Mouse (Mus musculus): Measurements from ENCODE around the gene Tmem108. TPM values are rescaled to one million over a fixed set of nuclear protein-coding genes. Genes with fewer than 3 reads are reported as not detected.

Gene Tmem108
- total and polyA plus RNA-seq, 3 experiments = 4.6 to 9.1 (median 4.7) TPM

DNA sequence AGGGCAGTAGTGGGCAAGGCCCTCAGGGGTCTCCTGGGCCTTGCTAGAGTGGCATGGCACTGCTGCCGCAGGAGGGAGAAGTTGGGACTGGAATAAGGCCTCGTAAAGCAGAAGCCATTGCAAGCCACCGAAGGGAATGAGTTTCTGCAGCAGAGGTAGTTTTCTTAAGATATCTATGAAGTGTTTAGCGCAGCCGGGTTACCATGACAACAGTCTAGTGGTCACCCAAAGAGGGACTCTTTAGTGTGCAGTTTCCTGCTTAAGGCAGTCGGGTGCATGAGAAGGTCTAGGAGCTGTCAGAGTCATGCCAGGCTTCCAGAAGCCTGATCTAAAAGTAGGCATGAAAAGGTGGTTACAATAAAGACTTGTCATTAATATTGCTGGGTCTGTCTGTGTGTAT, 95.8 kb downstream of the Tmem108 start:
- no peaks in the 10 kb centered on the region for H3K36me3 ChIP-seq (ENCODE audit: control insufficient read depth, insufficient read depth, low read length)
- TF ChIP-seq POLR2A (IDR thresholded peaks at IDR 0.05; ENCODE audit: insufficient read depth, low read depth, low read length) = no peak
- no peak for TF ChIP-seq EP300 (IDR thresholded peaks at IDR 0.05; ENCODE audit: insufficient read depth, low read depth, low read length)
- TF ChIP-seq CTCF (IDR thresholded peaks at IDR 0.05) = no peak
- WGBS = 50% methylated on average over 6 of the region's 6 CpGs
- intact Hi-C loops (cut with DNase I) = no loop called here
- no peak overlapping the region for H3K4me3 ChIP-seq
- H3K79me2 ChIP-seq (replicated peaks; ENCODE audit: control insufficient read depth, insufficient read depth, low read length) = no peaks in the 10 kb centered on the region
- H3K27me3 ChIP-seq (ENCODE audit: control insufficient read depth, insufficient read depth, low read length) = no peaks in the 10 kb centered on the region
- H3K9ac ChIP-seq (ENCODE audit: low read depth, low read length) = no peak overlapping the region
- H3K27ac ChIP-seq = no peak overlapping the region
- DNase-seq = no peak
- H3K4me1 ChIP-seq (ENCODE audit: control insufficient read depth, insufficient read depth, low read length) = no peaks in the 10 kb centered on the region

DNA sequence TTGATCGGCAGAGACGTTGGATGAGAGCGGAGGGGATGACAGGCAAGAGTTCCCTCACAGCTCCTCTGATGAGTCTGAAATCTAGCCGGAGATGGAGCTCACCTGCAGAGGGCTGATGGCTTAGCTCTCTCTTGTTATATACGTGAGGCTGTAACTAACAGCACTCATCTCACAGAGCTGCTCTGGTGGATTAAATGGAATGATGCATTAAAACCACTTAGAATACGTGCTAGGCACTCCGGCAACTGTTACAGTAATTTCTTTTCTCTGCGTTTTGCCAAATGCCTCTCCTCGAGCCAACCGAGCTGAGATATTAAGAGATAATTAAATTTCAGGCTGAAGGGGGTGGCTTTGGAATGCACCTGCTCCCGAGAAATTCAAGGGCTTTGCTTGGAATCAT, 97.5 kb downstream of the Tmem108 start:
- no peak overlapping the region for H3K4me3 ChIP-seq
- DNase-seq = no peak
- WGBS = 86% methylated on average over 11 of the region's 11 CpGs

DNA sequence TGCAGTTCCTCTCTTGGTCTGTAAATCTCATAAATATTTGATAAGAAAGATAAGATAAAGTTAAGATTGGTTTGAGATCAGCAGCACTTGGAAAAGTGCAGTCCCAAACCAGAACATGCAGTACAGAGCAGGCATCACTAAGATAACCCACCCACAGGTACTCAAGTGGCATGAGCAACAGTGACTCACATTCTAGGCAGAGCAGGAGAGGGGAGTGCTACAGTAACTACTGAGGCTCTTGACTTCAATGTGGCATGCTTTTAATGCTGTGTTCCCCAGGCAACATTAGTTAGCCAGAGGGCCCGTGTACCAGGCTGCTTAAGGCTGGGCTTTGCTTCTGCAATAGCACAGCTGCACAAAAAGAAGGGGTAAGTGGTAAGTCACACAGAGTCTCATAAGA, 99.8 kb downstream of the Tmem108 start:
- no peak overlapping the region for H3K4me3 ChIP-seq
- WGBS = 92% methylated on average over 1 of the region's 1 CpGs
- no peaks in the 10 kb centered on the region for H3K27me3 ChIP-seq (ENCODE audit: control insufficient read depth, insufficient read depth, low read length)
- DNase-seq = no peak
- H3K9ac ChIP-seq (ENCODE audit: low read depth, low read length) = no peak overlapping the region
- H3K36me3 ChIP-seq (ENCODE audit: control insufficient read depth, insufficient read depth, low read length) = no peaks in the 10 kb centered on the region
- no peaks in the 10 kb centered on the region for H3K79me2 ChIP-seq (replicated peaks; ENCODE audit: control insufficient read depth, insufficient read depth, low read length)
- intact Hi-C loops (cut with DNase I) = no loop called here
- no peak overlapping the region for H3K27ac ChIP-seq
- peaks cover 4% of the 10 kb centered on the region; the same call in 1 of the 2 replicates for H3K4me1 ChIP-seq (ENCODE audit: control insufficient read depth, insufficient read depth, low read length)
- TF ChIP-seq POLR2A (IDR thresholded peaks at IDR 0.05; ENCODE audit: insufficient read depth, low read depth, low read length) (no peak), CTCF (IDR thresholded peaks at IDR 0.05) (no peak), EP300 (IDR thresholded peaks at IDR 0.05; ENCODE audit: insufficient read depth, low read depth, low read length) (no peak)

More for the DNA sequence above, 97.5 kb downstream of the Tmem108 start:
- Histone ChIP-seq H3K4me1 (ENCODE audit: control insufficient read depth, insufficient read depth, low read length) (0 out of 2 replicates have a peak, but pooled peaks cover 2% of the 10 kb centered on the region), H3K36me3 (ENCODE audit: control insufficient read depth, insufficient read depth, low read length) (no peaks in the 10 kb centered on the region), H3K27me3 (ENCODE audit: control insufficient read depth, insufficient read depth, low read length) (no peaks in the 10 kb centered on the region), H3K27ac (no peak overlapping the region), H3K9ac (ENCODE audit: low read depth, low read length) (no peak overlapping the region), H3K79me2 (replicated peaks; ENCODE audit: control insufficient read depth, insufficient read depth, low read length) (no peaks in the 10 kb centered on the region)
- intact Hi-C loops (cut with DNase I) = no loop called here
- no peak for TF ChIP-seq POLR2A (IDR thresholded peaks at IDR 0.05; ENCODE audit: insufficient read depth, low read depth, low read length)
- TF ChIP-seq CTCF (IDR thresholded peaks at IDR 0.05) = no peak
- no peak for TF ChIP-seq EP300 (IDR thresholded peaks at IDR 0.05; ENCODE audit: insufficient read depth, low read depth, low read length)

GRCm38 (mm10) chr9:103657981-103658380, 103.7 kb downstream of the Tmem108 start:
- no peak for DNase-seq
- Histone ChIP-seq H3K4me3 (no peak overlapping the region), H3K9ac (ENCODE audit: low read depth, low read length) (no peak overlapping the region), H3K27ac (no peak overlapping the region), H3K36me3 (ENCODE audit: control insufficient read depth, insufficient read depth, low read length) (no peaks in the 10 kb centered on the region), H3K27me3 (ENCODE audit: control insufficient read depth, insufficient read depth, low read length) (no peaks in the 10 kb centered on the region), H3K4me1 (ENCODE audit: control insufficient read depth, insufficient read depth, low read length) (peaks cover 4% of the 10 kb centered on the region; the same call in 1 of the 2 replicates), H3K79me2 (replicated peaks; ENCODE audit: control insufficient read depth, insufficient read depth, low read length) (no peaks in the 10 kb centered on the region)
- no peak for TF ChIP-seq EP300 (IDR thresholded peaks at IDR 0.05; ENCODE audit: insufficient read depth, low read depth, low read length)
- no peak for TF ChIP-seq POLR2A (IDR thresholded peaks at IDR 0.05; ENCODE audit: insufficient read depth, low read depth, low read length)
- no peak for TF ChIP-seq CTCF (IDR thresholded peaks at IDR 0.05)
- intact Hi-C loops (cut with DNase I) = no loop called here
- 85% methylated on average over 5 of the region's 5 CpGs for WGBS

DNA sequence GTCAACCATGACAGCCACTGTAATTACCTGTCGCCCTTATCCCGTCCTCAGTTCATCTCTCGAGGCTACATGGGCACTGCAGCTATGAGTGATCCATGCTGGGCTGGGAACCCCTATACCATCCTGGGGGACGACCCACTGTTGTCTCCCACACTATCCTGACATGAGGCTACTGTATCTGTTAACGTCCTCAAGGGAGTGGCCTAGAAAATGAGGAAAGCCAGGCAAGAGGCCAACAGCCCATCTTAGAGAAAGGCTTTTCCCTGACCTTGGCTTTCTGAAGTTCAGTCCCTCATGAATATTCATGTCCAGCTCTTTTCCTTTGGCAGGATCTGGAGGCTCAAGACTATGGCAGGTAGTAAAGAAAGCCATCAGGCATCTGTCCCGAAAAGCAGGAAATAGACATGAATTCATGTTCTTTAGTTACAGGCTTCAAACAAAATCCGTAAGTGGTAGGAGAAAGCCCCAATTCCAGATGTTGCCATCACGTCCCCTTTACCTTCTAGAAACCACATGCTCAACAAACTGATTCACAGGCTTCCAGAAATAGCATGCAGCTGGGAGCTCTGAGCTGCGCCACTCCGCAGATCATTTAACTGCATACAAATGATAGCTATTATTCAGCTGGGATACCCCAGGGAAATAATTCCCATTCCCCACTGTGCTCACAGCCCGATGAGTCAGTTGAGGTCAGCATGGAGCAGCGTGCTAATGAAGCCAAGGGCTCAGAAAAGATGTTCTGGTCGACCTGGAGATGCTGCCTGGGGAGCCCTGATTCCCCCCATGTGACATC, 104.3 kb downstream of the Tmem108 start:
- intact Hi-C loops (cut with DNase I) = no loop called here
- H3K27ac ChIP-seq = no peak overlapping the region
- no peak for DNase-seq
- H3K27me3 ChIP-seq (ENCODE audit: control insufficient read depth, insufficient read depth, low read length) = no peaks in the 10 kb centered on the region
- WGBS = 52% methylated on average over 13 of the region's 13 CpGs
- H3K79me2 ChIP-seq (replicated peaks; ENCODE audit: control insufficient read depth, insufficient read depth, low read length) = no peaks in the 10 kb centered on the region
- no peak overlapping the region for H3K9ac ChIP-seq (ENCODE audit: low read depth, low read length)
- H3K4me3 ChIP-seq = no peak overlapping the region
- H3K36me3 ChIP-seq (ENCODE audit: control insufficient read depth, insufficient read depth, low read length) = no peaks in the 10 kb centered on the region
- peaks cover 4% of the 10 kb centered on the region; the same call in 1 of the 2 replicates for H3K4me1 ChIP-seq (ENCODE audit: control insufficient read depth, insufficient read depth, low read length)
- no peak for TF ChIP-seq POLR2A (IDR thresholded peaks at IDR 0.05; ENCODE audit: insufficient read depth, low read depth, low read length)

- 32% methylated on average over 10 of the region's 10 CpGs for WGBS
- Histone ChIP-seq H3K27ac (no peak overlapping the region), H3K4me1 (ENCODE audit: control insufficient read depth, insufficient read depth, low read length) (peaks cover 2% of the 10 kb centered on the region; the same call in 1 of the 2 replicates), H3K9ac (ENCODE audit: low read depth, low read length) (no peak overlapping the region), H3K27me3 (ENCODE audit: control insufficient read depth, insufficient read depth, low read length) (no peaks in the 10 kb centered on the region), H3K79me2 (replicated peaks; ENCODE audit: control insufficient read depth, insufficient read depth, low read length) (no peaks in the 10 kb centered on the region), H3K36me3 (ENCODE audit: control insufficient read depth, insufficient read depth, low read length) (no peaks in the 10 kb centered on the region), H3K4me3 (no peak overlapping the region)
- intact Hi-C loops (cut with DNase I) = no loop called here
- DNase-seq = no peak
- TF ChIP-seq EP300 (IDR thresholded peaks at IDR 0.05; ENCODE audit: insufficient read depth, low read depth, low read length) (no peak), POLR2A (IDR thresholded peaks at IDR 0.05; ENCODE audit: insufficient read depth, low read depth, low read length) (no peak), CTCF (IDR thresholded peaks at IDR 0.05) (no peak)
Observed at GRCm38 (mm10) chr9:103653995-103654587, 107.5 kb downstream of the Tmem108 start.
